Mouse (Mus musculus): Measurements from ENCODE around the gene 3110040M04Rik.

DNA sequence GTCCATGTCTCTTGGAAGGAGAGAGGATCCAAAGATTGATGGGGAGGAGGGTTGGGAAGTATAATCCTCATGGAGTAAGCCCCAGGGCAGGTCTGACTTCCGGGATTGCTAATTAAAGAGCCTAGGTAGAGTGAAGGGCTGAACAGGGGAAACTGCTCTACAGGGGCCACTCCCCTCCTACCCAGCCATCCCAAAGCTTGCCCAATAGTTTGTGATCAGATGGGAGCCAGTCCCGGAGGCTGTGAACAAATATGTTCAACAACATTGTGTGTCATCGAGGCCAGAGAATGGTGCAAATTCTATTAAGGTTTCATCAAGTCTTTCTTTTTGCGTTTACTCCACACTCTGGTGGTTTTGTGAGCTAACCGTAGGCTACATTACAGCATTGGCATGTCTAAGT lies 40.1 kb downstream of the 3110040M04Rik start:
- no peak for TF ChIP-seq CTCF (IDR thresholded peaks at IDR 0.05 in 2 of 3, conservative IDR thresholded peaks at IDR 0.05 in 1 of 3; ENCODE audit: control insufficient read depth in 1 of 3, insufficient read depth in 1 of 3, low read depth in 2 of 3, low read length in 3 of 3, poor library complexity in 1 of 3, severe bottlenecking in 1 of 3)
- no peak for TF ChIP-seq MAX (IDR thresholded peaks at IDR 0.05; ENCODE audit: low read length)
- TF ChIP-seq CHD2 (IDR thresholded peaks at IDR 0.05; ENCODE audit: low read length): no peak
- no peak for TF ChIP-seq EP300 (IDR thresholded peaks at IDR 0.05; ENCODE audit: low read depth in 1 of 2, low read length in 2 of 2)
- TF ChIP-seq POLR2A (IDR thresholded peaks at IDR 0.05; ENCODE audit: control insufficient read depth in 1 of 2, insufficient read depth in 1 of 2, low read depth in 1 of 2, low read length in 2 of 2, poor library complexity in 1 of 2): no peak
- TF ChIP-seq GATA1 (IDR thresholded peaks at IDR 0.05; ENCODE audit: low read depth, low read length): no peak
- TF ChIP-seq SIN3A (IDR thresholded peaks at IDR 0.05; ENCODE audit: low read length): no peak

All from MEL (cell line).